15 mouse cellular contexts compared by ENCODE assay signal in the genomic region with DNA sequence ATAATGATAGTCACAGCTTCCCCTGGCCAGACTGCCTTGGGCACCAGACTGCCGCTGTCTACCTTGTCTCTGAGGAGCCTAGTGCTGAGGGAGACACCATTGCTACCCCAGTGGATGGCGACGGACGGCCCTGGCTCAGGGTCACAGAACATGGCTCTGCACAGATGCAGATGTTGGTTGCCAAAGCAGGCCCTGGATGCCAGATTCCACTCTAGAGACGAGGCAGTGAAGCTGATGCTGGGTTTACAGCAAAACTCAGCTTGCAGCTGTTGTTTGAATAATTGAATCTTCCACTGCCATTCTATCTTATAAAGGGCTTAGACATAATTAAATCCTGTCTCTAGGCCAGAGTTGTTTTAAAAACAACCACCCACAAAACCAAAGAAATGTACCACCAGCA.
A peak's percentile ranks its signal among the peaks of the same experiment; 100 is the strongest.
DNase-seq lines count a peak whose midpoint lies in the region; ATAC-seq and TF ChIP-seq lines count a peak whose summit lies in the region.
"Had no signal": no experiment of that assay in that cellular context is flagged by ENCODE, and none has a peak within 500 bp of the region (broad histone marks: within the 10 kb centered on the region; RNA-seq: fewer than 3 reads in every experiment).

No protein-coding gene starts in this region.

- peak overlapping the region; percentile 22; the same call in 1 of the 2 replicates for H3K4me2 ChIP-seq in liver, embryonic 11.5 days
- H3K4me2 ChIP-seq in liver, postnatal 0 days (ENCODE audit: low read depth, low read length), result no peak overlapping the region
- peak overlapping the region; percentile 27; the same call in 1 of the 2 replicates for H3K4me2 ChIP-seq in liver, embryonic 12.5 days
- H3K4me2 ChIP-seq: liver, embryonic 15.5 days; midbrain, embryonic 13.5 days; neural tube, embryonic 12.5 days; stomach, embryonic 15.5 days had no signal

- no peak for TF ChIP-seq CTCF in liver, postnatal 0 days (IDR thresholded peaks at IDR 0.05; ENCODE audit: low read depth)

- DNase-seq in cerebellum, postnatal 10 days, result peak; percentile 28 to 38
- no peak for DNase-seq in cerebellum, adult 18-20 months
- DNase-seq in liver, embryonic 11.5 days (ENCODE audit: low spot score), result no peak
- no peak for DNase-seq in liver, postnatal 0 days
- DNase-seq in heart, adult 18-20 months, result peak; percentile 39 to 40
- DNase-seq in layer of hippocampus, adult 18-20 months (ENCODE audit: low spot score in 2 of 2), result no peak
- no peak for DNase-seq in ovary, postnatal 14 days (ENCODE audit: low spot score)
- DNase-seq: right cerebral cortex, postnatal 25 days had no signal

- H3K9ac ChIP-seq in liver, embryonic 11.5 days (ENCODE audit: low read depth, low read length), result no peak overlapping the region
- no peak overlapping the region for H3K9ac ChIP-seq in liver, postnatal 0 days (replicated peaks)
- H3K9ac ChIP-seq in liver, embryonic 12.5 days, result no peak overlapping the region
- H3K9ac ChIP-seq: liver, embryonic 15.5 days; midbrain, embryonic 13.5 days; neural tube, embryonic 12.5 days; stomach, embryonic 15.5 days had no signal

- no peak for ATAC-seq in liver, embryonic 11.5 days (replicated peaks; ENCODE audit: low FRiP score)
- no peak for ATAC-seq in liver, postnatal 0 days
- no peak for ATAC-seq in liver, embryonic 12.5 days
- ATAC-seq: intestine, postnatal 0 days; midbrain, embryonic 13.5 days had no signal

- no peak overlapping the region; the same call in 1 of the 2 replicates for H3K27ac ChIP-seq in liver, embryonic 11.5 days (ENCODE audit: low read depth, low read length)
- no peak overlapping the region for H3K27ac ChIP-seq in liver, postnatal 0 days (ENCODE audit: low read depth)
- H3K27ac ChIP-seq in liver, embryonic 12.5 days, result no peak overlapping the region
- H3K27ac ChIP-seq: forebrain, embryonic 10.5 days; liver, embryonic 15.5 days; midbrain, embryonic 13.5 days; neural tube, embryonic 12.5 days; stomach, embryonic 15.5 days had no signal

- no peaks in the 10 kb centered on the region for H3K27me3 ChIP-seq in liver, embryonic 11.5 days (replicated peaks; ENCODE audit: control insufficient read depth, insufficient read depth, low read length)
- no peaks in the 10 kb centered on the region for H3K27me3 ChIP-seq in liver, postnatal 0 days (ENCODE audit: insufficient read depth, low read length)
- H3K27me3 ChIP-seq in liver, embryonic 12.5 days (replicated peaks), result no peaks in the 10 kb centered on the region
- H3K27me3 ChIP-seq: liver, embryonic 15.5 days; midbrain, embryonic 13.5 days; neural tube, embryonic 12.5 days; stomach, embryonic 15.5 days had no signal

- peaks cover 11% of the 10 kb centered on the region for H3K4me1 ChIP-seq in liver, embryonic 11.5 days (replicated peaks; ENCODE audit: control insufficient read depth, insufficient read depth, low read length)
- H3K4me1 ChIP-seq in liver, postnatal 0 days (ENCODE audit: insufficient read depth), result no peaks in the 10 kb centered on the region
- peaks cover 22% of the 10 kb centered on the region for H3K4me1 ChIP-seq in liver, embryonic 12.5 days
- H3K4me1 ChIP-seq: midbrain, embryonic 13.5 days; neural tube, embryonic 12.5 days had no signal

- H3K4me3 ChIP-seq in liver, embryonic 11.5 days (ENCODE audit: low read depth, low read length), result no peak overlapping the region
- H3K4me3 ChIP-seq in liver, postnatal 0 days (ENCODE audit: low read depth, low read length), result no peak overlapping the region
- no peak overlapping the region for H3K4me3 ChIP-seq in liver, embryonic 12.5 days
- H3K4me3 ChIP-seq: forebrain, embryonic 10.5 days; liver, embryonic 15.5 days; midbrain, embryonic 13.5 days; neural tube, embryonic 12.5 days; stomach, embryonic 15.5 days had no signal

- no peak for TF ChIP-seq EP300 in liver, postnatal 0 days (IDR thresholded peaks at IDR 0.05; ENCODE audit: low read depth)

- WGBS in liver, embryonic 11.5 days, result 58% methylated on average over 5 of the region's 5 CpGs
- 56% methylated on average over 5 of the region's 5 CpGs for WGBS in liver, postnatal 0 days (ENCODE audit: insufficient replicate concordance)
- WGBS in liver, embryonic 12.5 days (ENCODE audit: insufficient replicate concordance), result 46% methylated on average over 5 of the region's 5 CpGs

- H3K9me3 ChIP-seq in liver, embryonic 11.5 days (ENCODE audit: control insufficient read depth, low read length), result no peaks in the 10 kb centered on the region; the same call in 1 of the 2 replicates
- no peaks in the 10 kb centered on the region for H3K9me3 ChIP-seq in liver, postnatal 0 days (ENCODE audit: low read length)
- H3K9me3 ChIP-seq in liver, embryonic 12.5 days (replicated peaks), result no peaks in the 10 kb centered on the region
- H3K9me3 ChIP-seq: forebrain, embryonic 10.5 days; liver, embryonic 15.5 days; midbrain, embryonic 13.5 days; neural tube, embryonic 12.5 days; stomach, embryonic 15.5 days had no signal

- H3K36me3 ChIP-seq in liver, embryonic 11.5 days (ENCODE audit: control insufficient read depth, insufficient read depth, low read length), result no peaks in the 10 kb centered on the region
- H3K36me3 ChIP-seq in liver, postnatal 0 days (replicated peaks; ENCODE audit: insufficient read depth, low read length), result no peaks in the 10 kb centered on the region
- H3K36me3 ChIP-seq in liver, embryonic 12.5 days, result no peaks in the 10 kb centered on the region
- H3K36me3 ChIP-seq: forebrain, embryonic 10.5 days; liver, embryonic 15.5 days; midbrain, embryonic 13.5 days; neural tube, embryonic 12.5 days; stomach, embryonic 15.5 days had no signal

Comparison
In these comparisons a context has a peak if more than half of its experiments do, and no peak if none do; other contexts are left out.
1. DNase-seq: peak in cerebellum, postnatal 10 days (2 of 2) and heart, adult 18-20 months (2 of 2); none in cerebellum, adult 18-20 months (0 of 2), liver, embryonic 11.5 days (single experiment), liver, postnatal 0 days (single experiment), layer of hippocampus, adult 18-20 months (0 of 2) and ovary, postnatal 14 days (single experiment).